Mouse (Mus musculus) thymus, adult 18-20 months (tissue): ENCODE measurements at regions not wholly inside any gene's neighbourhood (a gene's known extent, or its start where the extent isn't known, plus 50 kb on each side); places are given as distances from the start of the nearest gene placed in this dataset.

Source experiments
- DNase-seq, 2 experiments: peaks; one replicate each; pipeline ENCODE4 v3.0.0; 2022; ENCODE audit warnings: mixed read lengths in 2 of 2

GRCm38 (mm10) chr10:21783478-21783877 lies 98.5 kb upstream of the Sgk1 start:
- DNase-seq: no peak

- no peak for DNase-seq
These were observed 96.9 kb upstream of the Sgk1 start for GRCm38 (mm10) chr10:21785110-21785509.

GRCm38 (mm10) chr10:21785785-21786184 lies 96.2 kb upstream of the Sgk1 start:
- DNase-seq: no peak

DNA sequence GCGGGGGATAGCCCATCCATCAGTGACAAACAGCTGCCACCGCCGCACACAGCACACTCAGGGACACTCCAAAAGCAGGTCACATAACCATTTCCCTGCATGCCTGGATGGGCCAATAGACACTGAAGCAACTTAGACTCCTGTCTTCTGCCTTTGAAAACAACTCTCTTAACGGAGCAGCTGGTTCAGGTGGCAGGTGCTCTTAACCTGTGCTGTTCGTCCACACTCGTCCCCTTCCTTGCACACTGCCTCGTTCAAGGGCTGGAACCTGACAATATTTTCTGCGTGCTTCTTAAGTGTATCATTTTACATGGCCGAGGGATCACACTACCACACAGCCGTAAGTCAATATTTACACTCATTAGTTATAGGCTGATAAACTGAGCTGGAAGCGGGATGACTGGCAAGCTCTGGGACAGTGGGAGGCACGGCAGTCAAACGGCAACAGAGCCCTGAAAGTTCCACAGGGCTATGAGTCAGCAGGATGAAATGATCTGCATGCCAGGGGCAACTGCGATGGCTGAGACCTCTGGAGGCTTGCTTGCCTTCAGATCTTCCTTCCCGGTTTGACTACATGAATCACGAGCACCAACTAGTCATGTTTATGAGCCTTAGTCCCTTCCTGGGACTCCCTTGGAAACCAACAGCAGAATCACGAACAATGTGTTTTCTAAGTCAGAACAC lies 92.0 kb upstream of the Sgk1 start:
- DNase-seq: no peak

DNA sequence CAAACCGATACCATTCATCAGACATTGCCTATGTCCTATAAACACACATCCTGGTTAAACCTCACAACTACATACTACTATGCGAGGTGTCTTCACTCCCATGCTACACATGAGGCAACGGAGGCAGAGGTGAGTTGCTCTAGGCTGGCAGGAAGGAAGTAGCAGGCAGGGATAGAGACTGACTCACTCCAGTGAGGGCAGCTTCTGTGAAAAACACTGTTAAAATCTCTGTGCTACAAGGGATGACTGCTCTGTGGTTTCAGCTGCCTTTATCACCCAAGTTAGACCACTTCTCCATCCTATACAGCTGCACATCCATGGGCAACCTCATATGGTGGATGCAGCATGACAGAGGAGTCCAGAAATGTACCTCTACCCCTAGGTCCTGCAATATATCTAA lies 91.0 kb upstream of the Sgk1 start:
- no peak for DNase-seq

- peak; percentile 13 to 38 for DNase-seq
These were observed 89.6 kb upstream of the Sgk1 start for GRCm38 (mm10) chr10:21792431-21792830.

GRCm38 (mm10) chr10:21793641-21794040 lies 88.3 kb upstream of the Sgk1 start:
- DNase-seq: no peak

DNA sequence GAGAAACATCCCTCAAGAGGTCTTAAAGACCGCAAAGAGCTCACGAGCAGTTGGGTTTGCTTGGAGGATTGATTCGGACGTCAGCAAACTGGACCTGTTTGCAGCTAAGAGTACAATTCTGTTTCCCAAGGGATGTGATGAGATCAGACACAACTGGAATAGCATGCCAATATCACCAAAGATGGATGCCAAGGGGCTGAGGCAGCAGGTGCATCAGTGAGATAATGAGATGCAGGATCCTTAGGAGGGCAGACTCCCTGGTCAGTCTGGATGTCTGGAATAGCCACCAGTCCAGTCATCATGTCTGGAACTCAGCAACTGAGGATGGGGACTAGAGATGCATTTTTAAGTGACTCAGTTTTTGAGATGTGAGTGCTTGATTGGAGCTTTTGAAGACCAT lies 85.6 kb upstream of the Sgk1 start:
- no peak for DNase-seq

- no peak for DNase-seq
These were observed 83.9 kb upstream of the Sgk1 start for GRCm38 (mm10) chr10:21798103-21798502.

GRCm38 (mm10) chr10:21801556-21801955 lies 80.4 kb upstream of the Sgk1 start:
- DNase-seq: no peak

DNA sequence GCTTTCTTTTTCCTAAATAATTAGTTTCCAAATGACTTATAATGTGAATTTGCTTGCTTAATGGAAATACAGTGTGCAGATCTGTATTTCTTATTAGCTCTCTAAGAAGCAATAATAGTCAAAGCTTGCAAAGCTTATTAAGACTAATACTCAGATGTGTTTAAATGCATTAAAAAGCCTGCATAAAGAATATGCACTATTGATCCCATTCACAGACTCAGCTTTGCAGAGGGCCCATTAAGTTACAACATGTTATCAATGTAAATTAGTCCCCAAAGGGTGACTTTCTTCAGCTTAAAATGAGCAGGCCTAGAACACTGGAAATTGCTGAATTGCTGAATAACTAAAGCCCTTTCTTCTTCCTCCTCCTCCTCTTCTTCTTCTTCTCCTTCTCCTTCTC lies 78.8 kb upstream of the Sgk1 start:
- no peak for DNase-seq

GRCm38 (mm10) chr10:21804761-21805160 lies 77.2 kb upstream of the Sgk1 start:
- no peak for DNase-seq

DNA sequence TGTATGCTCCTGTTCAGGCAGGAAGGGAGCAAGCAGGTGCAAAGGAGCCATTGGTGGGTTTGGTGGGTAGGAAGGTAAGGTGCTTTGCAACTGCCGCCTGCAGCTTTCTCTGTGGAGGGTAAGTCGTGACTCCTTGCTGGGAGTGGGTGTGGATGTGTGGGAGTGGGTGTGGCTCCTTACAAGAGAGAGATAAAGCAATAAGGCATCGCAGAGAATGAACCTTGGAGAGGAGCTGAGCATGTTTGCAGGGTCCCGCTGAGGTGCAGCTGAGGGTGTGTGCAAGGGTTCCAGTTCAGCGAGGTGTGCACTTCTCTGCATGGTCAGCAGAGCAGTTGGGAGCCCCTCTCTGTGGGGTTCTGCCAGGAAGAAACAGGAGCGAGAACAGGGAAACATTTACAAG lies 76.4 kb upstream of the Sgk1 start:
- DNase-seq: no peak

DNA sequence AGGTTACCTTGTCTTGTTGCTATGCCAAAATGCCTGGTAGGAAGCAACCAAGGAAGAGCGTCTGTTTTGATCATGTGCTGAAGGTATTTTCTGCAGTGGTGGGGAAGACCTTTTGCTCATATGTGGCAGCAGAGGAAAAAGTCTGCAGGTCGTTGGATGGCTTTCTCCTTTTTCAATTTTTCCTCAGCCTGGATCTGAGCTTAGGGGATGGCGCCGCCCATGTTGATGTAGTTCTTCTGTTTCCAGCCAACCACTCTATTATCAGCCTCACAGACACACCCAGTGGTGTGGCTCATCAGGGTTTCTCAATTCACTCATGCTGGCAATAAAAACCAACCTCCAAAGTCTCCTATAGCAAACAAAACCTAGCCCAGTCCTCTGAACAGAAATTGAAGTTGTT lies 75.3 kb upstream of the Sgk1 start:
- DNase-seq: no peak

DNA sequence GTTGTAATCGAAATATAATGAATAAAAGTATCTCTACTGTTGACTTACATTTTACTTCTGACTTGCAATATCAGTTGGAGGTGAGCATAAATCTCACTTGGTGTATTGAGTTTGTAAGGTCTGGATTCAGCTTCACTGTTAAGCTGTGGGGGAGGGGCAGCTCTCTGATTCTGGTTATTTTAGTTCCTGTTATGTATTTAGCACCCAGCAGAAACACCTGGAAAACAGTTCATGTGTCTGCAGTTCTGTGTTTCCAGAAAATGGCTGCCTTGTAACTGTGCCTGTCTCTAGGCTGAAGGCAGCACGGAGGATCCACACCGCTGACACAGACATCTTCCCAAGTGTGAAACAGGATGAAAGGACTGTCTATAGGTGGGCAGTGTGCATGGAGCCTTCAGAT lies 62.3 kb upstream of the Sgk1 start:
- DNase-seq: no peak

DNA sequence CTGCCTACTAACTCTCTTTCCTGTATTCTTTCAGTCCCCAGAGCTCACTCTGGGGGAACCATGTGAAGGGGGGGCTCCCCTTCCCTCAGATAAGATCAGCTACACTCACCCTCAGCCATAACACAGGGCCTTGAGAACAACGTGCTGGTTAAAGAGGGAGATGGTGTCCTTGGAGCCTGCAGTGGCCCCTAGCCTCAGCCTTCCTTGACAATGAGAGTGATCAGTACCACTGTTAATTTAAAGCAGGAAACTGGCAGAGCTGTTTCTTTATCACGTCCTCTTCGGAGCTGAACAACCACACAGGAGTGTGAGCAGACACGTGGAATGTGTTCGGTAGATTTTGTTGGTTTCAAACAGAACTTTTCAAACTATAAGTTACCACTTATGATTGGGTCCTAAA lies 60.6 kb upstream of the Sgk1 start:
- DNase-seq: no peak

DNA sequence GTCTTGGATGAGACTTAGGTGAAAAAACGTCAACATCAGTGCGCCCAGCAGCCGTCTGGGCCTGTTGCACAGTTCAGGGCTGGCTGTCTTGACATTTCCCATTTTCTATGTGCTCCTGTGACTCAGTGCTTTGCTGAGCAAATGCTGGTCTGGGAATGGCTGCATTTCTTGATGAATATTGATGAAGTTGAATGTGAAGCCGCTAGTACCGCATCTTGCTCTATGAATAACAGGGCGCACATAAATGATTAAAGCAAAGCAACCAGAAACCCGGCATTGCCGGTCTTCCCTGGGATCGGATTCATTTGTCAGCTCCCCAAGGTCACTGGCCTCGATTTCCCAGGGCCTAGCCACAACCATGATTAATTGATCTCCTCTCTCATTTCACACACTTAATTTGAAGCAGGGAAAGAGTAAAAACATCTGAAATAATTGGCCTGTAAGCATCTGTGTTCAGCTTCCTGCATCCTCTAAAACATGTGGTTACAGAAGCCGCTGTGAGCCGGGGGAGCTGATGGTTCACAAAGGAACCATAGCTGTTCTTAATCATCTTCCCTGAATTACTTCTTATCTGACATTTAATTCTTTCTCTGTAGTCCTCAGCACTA lies 57.5 kb upstream of the Sgk1 start:
- no peak for DNase-seq

- no peak for DNase-seq
These were observed 55.0 kb upstream of the Sgk1 start for GRCm38 (mm10) chr10:21826793-21827504.

- DNase-seq: no peak
These were observed 54.5 kb upstream of the Sgk1 start for GRCm38 (mm10) chr10:21827505-21827844.

DNA sequence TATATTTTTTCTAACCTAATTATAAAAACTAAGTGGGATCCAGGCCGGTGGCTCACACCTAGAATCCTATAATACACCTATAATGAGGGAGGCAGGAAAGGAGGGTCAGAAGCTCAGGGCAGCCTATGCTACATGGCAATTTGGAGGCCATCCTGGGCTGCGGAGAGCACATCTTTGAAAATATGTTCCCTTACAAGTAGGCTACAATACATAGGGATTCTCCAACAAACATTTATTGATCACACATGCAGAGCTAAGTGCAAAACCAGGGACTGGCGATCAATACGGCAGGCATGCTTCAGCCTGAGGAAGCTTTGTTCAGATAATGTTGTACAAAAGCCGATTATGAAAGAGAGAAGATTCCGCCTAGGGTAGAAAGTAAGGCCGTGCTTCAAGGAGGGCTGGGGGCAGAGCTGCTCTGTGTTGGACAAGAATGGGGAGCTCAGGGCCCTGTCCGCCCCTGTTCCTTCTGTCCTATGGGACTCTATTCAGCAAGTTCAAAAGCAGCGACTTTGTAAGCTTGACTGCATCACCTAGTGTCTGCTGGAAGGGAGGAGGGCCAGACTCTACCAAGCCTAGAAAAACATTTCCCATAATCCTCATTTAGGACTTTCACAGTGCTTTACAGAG lies 53.4 kb upstream of the Sgk1 start:
- no peak for DNase-seq

DNA sequence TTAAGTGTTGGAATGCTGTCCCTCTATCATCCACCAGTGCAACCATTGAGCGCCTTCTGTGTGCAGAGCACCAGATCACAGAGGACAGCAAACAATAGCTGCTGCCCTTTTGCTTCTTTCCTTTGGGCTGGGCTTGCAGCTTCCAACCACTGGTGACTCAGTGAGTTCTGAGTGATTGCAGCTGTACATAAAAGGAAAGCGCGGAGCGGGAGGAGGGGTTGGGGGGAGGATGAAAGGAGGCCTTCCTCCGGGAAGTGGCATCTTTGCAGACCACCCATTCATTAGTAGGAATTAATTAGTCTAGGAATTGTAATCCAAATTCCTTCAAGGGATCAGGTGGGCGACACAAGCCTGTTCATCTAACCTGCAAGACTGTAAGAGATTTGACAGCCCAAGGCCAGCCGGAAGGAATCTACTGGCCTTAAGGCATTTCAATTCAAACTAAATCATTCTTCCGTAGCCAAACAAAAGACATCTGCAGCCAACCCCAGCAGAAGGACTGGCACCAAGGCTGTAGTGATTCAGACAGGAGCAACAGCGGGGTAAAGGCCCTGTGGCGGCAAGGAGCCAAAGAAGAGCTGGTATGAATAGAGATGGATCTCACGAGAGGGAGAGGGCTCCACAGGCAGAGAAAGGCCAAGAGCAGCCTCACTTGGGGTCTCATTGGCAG lies 52.8 kb upstream of the Sgk1 start:
- DNase-seq: no peak

DNA sequence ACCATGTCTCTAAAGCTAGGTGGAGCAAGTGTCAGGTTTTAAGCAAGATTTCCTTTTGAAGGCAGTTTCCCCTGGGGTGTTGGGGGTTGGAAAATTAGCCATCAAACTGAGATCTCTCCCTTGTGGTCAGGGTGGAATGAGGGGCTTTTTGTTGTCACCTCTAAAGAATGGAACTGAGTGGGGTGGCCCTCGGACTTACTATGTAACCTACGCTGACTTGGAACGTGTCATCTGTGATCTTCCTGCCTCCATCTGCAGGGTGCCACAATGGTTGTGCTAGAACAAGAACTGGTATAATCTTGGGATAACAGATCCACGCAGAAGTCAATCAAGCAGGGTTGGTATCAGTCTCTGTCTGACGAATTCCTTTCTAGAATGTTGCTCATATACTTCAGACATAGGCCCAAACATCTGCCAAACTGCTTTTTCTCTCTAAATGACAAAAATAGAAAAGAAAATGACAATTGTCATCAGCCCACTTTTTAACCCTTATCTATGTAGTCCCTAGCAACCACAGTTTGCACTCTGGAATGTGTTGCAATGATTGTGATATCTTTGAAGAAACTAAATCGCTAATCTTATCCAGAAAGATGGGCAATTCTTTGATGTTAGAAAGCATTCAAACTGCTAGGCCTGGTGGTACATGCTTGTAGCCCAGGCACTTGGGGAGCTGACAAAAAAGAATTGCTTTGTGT lies 50.8 kb upstream of the Sgk1 start:
- no peak for DNase-seq
